Mouse (Mus musculus): ENCODE measurements around the gene Atraid. TPM values are rescaled to one million over a fixed set of nuclear protein-coding genes. Genes with fewer than 3 reads are reported as not detected.

Atraid gene
- polyA plus RNA-seq, 2 experiments from 2014 or later = 80.2 to 81.8 TPM

- peak; percentile 73 for ATAC-seq
Observed at GRCm38 (mm10) chr5:31094799-31095691, 46.9 kb downstream of the Atraid start.

- ATAC-seq = no peak
Observed at GRCm38 (mm10) chr5:31095711-31096480, 47.8 kb downstream of the Atraid start.

Other genes starting within 250 kb of the Atraid start
- 1 to 10 TPM; 2.5 to 2.7 TPM for gene Mapre3, start 233.7 kb upstream of the Atraid start, polyA plus RNA-seq (2017; shearing (Covaris generic))
- gene Tmem214, start 180.3 kb upstream of the Atraid start, polyA plus RNA-seq (2017; shearing (Covaris generic)) = 10 to 100 TPM; 20.4 to 24.5 TPM
- gene Agbl5, start 159.6 kb upstream of the Atraid start, polyA plus RNA-seq (2017; shearing (Covaris generic)) = 1 to 10 TPM; 4.6 to 6.5 TPM
- 100 to 1,000 TPM; 277 to 289 TPM for gene Ost4, start 140.5 kb upstream of the Atraid start, polyA plus RNA-seq (2017; shearing (Covaris generic))
- gene Emilin1, start 134.9 kb upstream of the Atraid start, polyA plus RNA-seq (2017; shearing (Covaris generic)) = under 1 TPM; 0.33 to 0.42 TPM
- 10 to 100 TPM; 11.9 to 20.6 TPM for gene Khk, start 126.9 kb upstream of the Atraid start, polyA plus RNA-seq (2017; shearing (Covaris generic))
- gene Cgref1, start 102.7 kb upstream of the Atraid start, polyA plus RNA-seq (2017; shearing (Covaris generic)) = under 1 TPM in 1 of 2 experiments, not detected in 1; 0.50 TPM
- gene Preb, start 88.0 kb upstream of the Atraid start, polyA plus RNA-seq (2017; shearing (Covaris generic)) = 10 to 100 TPM; 60.4 to 71.0 TPM
- gene Tcf23, start 79.7 kb upstream of the Atraid start, polyA plus RNA-seq (2017; shearing (Covaris generic)) = not detected
- 1 to 10 TPM; 2.7 to 3.2 TPM for gene Slc5a6, start 612 bp downstream of the Atraid start, polyA plus RNA-seq (2017; shearing (Covaris generic))
- 1 to 10 TPM; 5.7 to 9.7 TPM for gene Cad, start 6.5 kb downstream of the Atraid start, polyA plus RNA-seq (2017; shearing (Covaris generic))
- under 1 TPM in 1 of 2 experiments, not detected in 1; 0.28 TPM for gene Dnajc5g, start 58.0 kb downstream of the Atraid start, polyA plus RNA-seq (2017; shearing (Covaris generic))
- not detected for gene Slc30a3, start 59.9 kb downstream of the Atraid start, polyA plus RNA-seq (2017; shearing (Covaris generic))
- gene Trim54, start 68.4 kb downstream of the Atraid start, polyA plus RNA-seq (2017; shearing (Covaris generic)) = not detected
- not detected for gene Ucn, start 90.5 kb downstream of the Atraid start, polyA plus RNA-seq (2017; shearing (Covaris generic))
- gene Mpv17, start 105.9 kb downstream of the Atraid start, polyA plus RNA-seq (2017; shearing (Covaris generic)) = 10 to 100 TPM; 44.0 to 44.5 TPM
- gene Gm29609, start 131.6 kb downstream of the Atraid start, polyA plus RNA-seq (2017; shearing (Covaris generic)) = 1 to 10 TPM; 1.6 to 2.3 TPM
- 10 to 100 TPM; 64.6 to 66.3 TPM for gene Gtf3c2, start 131.8 kb downstream of the Atraid start, polyA plus RNA-seq (2017; shearing (Covaris generic))
- 100 to 1,000 TPM in 1 of 2 experiments, 10 to 100 TPM in 1; 99.1 to 123 TPM for gene Snx17, start 144.9 kb downstream of the Atraid start, polyA plus RNA-seq (2017; shearing (Covaris generic))
- gene Eif2b4, start 145.1 kb downstream of the Atraid start, polyA plus RNA-seq (2017; shearing (Covaris generic)) = 10 to 100 TPM; 37.6 to 41.9 TPM
- gene Zfp513, start 154.0 kb downstream of the Atraid start, polyA plus RNA-seq (2017; shearing (Covaris generic)) = 1 to 10 TPM; 2.4 to 4.4 TPM
- 10 to 100 TPM; 57.8 to 69.6 TPM for gene Ppm1g, start 172.4 kb downstream of the Atraid start, polyA plus RNA-seq (2017; shearing (Covaris generic))
- 10 to 100 TPM; 90.1 to 91.2 TPM for gene Nrbp1, start 192.6 kb downstream of the Atraid start, polyA plus RNA-seq (2017; shearing (Covaris generic))
- gene Gm9970, start 192.9 kb downstream of the Atraid start, polyA plus RNA-seq (2017; shearing (Covaris generic)) = not detected
- gene Krtcap3, start 203.4 kb downstream of the Atraid start, polyA plus RNA-seq (2017; shearing (Covaris generic)) = 10 to 100 TPM; 26.6 to 35.5 TPM
- 1 to 10 TPM; 2.6 to 7.2 TPM for gene Ift172, start 242.8 kb downstream of the Atraid start, polyA plus RNA-seq (2017; shearing (Covaris generic))
- not detected for gene Fndc4, start 247.8 kb downstream of the Atraid start, polyA plus RNA-seq (2017; shearing (Covaris generic))
- not detected for gene Gckr, start 249.1 kb downstream of the Atraid start, polyA plus RNA-seq (2017; shearing (Covaris generic))